Mouse (Mus musculus) adrenal gland, adult 2 months (tissue): ENCODE data around the gene B3galnt1. TPM values are rescaled to one million over a fixed set of nuclear protein-coding genes. Genes with fewer than 3 reads are reported as not detected.
A peak's percentile ranks its signal among the peaks of the same experiment; 100 is the strongest.

ENCODE experiments used
- DNase-seq: peaks from one replicate; pipeline ENCODE4 v3.0.0; 2021
- polyA plus RNA-seq: library from polyadenylated mRNA; depleted of rRNA; stranded (reverse); fragments of >200 nt; gene quantifications from 2 replicates; pipeline ENCODE4 v1.2.3, GENCODE M21; 2012
- total RNA-seq, 2 experiments: library from RNA; stranded (reverse); gene quantifications; 2 replicates each; pipeline ENCODE4 v1.2.3; 2021

Gene B3galnt1
- total and polyA plus RNA-seq, 3 experiments = 6.0 to 14.2 (median 10.2) TPM

DNA sequence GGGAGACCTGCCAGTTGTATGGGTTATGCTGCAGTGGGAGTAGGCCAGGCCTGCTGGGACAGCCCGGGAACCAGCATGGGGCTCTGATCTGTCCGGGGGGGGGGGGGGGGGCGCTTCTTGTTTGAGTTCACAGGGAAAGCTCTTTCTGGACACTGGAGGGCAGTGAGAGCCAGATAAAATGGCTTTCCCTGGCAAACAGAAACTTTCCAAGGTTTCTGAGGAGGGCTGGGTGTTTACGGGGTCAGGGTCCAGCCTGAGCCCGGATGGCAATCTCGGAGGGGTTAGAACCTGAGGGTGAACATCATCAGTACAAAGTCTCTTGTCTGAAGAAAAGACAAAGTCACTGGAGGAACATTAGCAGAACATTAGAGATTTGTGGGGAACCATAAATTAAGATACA lies 35.4 kb downstream of the B3galnt1 start:
- no peak for DNase-seq

DNA sequence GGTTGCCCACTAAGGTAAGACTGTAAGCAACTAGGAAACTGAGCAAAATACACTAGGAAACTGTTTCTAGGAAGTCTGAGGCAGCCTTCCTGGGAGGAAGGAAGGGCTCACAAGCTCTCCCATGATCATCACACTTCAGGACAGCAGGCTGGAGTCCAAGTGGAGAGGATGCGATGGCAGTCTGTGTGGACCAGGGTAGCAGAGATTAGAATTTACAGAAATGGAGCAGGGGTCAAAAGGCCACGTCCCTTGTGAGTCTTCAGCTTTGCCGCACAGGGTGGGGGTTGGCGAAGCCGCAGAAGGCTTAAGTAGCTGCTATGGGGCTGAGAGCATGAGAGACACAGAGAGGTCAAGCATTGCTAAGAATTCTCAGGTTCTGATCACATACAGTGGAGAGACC lies 37.1 kb downstream of the B3galnt1 start:
- DNase-seq = peak; percentile 26

DNA sequence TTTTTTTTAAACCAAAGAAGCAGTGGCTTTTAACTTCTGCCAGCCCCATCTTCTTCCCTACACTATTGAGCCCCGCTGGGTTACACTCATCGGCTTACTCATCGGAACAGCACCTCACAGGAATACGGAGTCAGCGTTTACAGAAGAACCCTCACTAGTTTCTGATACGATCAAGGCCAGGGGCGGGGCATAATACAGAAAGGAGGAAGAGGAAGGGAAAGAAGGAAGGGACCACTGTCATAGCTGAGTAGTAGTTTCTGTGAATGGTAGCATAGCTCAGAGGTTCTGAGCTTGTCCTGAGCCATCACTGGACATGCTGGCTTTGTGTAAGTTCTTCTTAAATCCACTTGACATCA lies 38.8 kb downstream of the B3galnt1 start:
- DNase-seq = peak; percentile 54

DNA sequence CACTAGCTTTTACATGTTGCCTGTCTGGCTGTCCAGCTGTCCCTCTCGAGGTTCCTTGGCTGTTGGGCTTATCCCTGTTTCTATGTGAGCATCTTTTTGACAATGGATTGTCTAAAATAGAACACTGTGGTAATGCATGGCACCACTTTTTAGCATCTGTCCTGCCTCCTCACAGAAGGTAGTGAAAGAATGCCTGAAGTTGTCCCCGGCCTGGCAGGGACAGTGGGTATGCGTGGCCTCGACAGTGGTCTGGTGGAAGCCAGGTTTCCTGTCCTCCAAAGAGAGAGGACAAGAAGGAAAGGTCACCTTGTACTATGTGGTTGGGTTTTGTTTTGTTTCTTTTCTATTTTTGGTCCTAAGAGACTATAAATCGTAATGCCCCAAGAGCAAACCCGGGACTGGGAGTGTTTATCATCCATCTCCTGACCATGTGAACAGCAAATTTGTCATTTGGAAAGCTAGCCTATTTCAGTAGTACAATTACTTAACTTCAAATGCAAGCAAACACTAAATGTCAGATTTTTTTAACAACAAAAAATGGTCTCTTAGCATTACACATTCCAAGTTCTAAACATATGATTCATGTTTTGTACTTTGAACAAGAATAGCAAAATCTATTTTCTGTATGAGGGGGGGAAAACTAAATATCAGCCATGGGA lies 39.3 kb downstream of the B3galnt1 start:
- DNase-seq = peak; percentile 26

DNA sequence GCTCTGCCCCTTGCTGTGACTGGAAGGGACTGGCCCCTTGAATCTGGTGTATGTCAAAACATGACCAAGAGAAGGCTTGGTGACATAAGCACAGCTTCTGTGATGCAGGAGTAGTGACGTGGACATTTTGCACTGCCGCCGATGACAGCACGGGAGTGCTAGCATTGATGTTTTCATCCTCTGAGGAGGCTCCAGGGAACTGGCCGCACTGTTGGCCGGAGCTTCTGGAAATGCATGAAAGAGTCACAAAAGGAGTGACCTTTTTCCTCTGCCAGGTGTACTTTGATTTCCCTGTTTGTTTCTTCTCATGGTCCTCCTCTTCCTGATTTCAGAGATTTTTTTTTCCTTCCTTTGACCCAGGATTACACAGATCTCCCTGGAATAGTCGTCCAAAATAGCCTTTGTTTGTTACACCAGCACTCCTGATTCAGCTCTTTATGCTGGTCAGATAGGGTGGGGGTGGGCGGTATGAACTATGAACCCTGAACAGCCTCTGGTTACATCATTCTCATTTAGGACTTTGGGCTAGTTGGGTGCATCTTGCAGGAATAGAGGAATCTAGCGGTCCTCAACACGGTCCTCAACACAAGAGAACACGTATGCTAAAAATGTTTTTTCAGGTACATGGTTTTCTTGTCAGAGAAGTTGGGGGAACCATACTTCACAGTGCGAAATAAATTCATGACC lies 42.5 kb downstream of the B3galnt1 start:
- DNase-seq = no peak

DNA sequence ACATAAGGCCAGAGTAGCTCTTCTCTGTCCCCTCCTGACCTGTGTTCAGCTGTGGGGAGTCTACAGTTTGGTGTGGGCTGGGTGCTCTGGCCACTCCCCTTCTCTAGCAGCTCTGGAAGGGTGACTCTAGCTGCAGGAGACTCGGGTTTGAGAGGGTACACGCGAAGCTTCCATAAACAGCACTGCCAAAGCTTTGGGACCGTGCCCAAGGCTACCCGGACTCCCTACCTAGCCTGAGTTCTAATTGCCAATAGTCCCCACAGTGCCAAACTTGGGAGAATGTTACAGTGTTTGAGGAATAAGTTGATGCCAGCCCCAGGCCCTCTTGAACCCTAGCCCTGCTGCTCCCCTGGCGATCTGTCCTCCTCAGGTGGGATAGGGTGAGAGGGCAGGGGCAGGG lies 43.2 kb downstream of the B3galnt1 start:
- peak; percentile 45 for DNase-seq

DNA sequence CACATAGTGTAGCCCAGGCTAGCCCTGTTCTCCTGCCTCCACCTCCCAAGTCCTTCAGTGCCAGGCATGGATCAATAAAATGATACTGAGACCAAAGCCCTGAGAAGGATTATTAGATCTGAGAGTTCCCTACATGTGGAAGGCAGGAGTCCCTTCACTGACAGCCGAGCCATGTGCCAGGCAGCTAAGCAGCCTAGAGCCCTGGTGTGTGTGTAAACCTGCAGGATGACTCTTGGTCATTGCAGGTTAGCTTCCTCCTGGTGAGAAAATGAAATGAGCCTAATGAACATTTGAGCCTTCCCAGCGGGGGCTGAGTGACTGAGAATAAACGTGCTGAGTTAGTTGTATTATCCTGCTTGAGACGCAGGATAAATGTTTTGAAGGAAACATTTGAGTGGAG lies 49.2 kb downstream of the B3galnt1 start:
- DNase-seq = no peak

DNA sequence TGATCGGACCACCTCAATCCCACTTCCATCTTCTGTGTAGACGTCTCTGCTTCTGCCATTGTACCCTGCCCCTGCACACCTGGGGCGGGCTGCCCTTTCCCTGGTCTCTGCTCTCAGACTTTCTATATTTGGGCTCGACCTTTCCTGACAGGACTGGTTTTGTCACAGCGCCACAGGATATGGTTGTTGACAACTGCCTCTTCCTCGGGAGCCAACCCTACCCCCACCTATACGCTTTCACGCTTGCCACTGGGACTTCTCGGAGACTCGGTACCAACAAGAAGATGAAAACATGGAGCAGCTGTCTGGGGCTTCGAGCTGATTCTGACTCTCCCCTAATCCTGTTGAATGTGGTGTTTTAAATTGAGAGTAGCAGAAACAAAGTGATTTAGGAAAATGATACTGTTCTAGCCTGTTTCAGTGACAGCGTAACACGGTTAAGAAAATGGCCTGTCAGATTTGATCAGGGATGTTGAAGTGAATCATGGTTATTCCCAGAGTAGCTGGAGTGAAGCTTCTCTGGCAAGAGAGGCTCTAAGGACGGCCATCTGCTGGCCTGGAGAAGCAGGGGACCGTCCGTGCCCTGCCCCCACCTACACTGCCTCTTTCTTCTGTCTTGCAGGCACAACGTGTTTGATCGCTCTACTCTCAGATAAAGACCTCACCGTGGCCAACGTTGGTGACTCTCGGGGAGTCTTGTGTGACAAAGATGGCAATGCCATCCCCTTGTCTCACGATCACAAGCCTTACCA lies 49.9 kb downstream of the B3galnt1 start:
- DNase-seq = no peak

DNA sequence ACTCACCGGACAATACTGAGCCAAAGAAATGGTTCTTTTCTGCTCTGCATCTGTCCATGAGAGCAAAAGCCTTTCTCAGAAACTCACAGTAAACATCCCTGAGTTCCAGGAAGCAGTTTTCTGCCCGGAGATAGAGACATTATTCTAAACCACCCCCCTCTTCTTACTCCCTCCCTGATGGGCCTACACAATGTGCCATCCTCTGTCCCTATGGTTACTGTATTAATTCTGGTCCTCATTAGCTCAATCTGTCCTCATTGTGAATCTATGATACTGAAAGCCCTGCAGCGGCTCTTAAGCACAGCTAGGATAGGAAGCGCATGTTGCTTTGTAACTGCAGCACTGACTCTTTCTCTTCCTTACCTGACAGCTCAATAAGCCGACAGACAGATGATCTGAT lies 53.7 kb downstream of the B3galnt1 start:
- no peak for DNase-seq

DNA sequence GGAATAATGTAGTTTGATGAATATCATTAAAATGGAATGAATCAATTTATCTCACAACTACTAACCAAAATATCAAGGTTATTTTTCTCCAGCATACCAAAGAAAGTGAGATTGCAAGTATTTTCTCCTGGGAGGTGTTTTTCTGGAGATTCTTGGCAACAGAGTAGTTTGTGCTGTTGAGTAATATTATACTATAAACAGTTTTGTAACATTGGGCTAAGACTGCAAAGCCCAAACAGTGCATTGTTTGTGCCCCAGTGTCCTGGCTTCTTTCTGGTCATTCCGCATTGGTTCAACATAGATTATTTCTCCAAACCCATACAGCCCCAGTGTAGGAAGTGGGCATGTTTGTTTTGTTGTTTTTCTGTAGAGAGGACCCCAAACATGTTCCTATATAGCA lies 55.0 kb downstream of the B3galnt1 start:
- DNase-seq = no peak

DNA sequence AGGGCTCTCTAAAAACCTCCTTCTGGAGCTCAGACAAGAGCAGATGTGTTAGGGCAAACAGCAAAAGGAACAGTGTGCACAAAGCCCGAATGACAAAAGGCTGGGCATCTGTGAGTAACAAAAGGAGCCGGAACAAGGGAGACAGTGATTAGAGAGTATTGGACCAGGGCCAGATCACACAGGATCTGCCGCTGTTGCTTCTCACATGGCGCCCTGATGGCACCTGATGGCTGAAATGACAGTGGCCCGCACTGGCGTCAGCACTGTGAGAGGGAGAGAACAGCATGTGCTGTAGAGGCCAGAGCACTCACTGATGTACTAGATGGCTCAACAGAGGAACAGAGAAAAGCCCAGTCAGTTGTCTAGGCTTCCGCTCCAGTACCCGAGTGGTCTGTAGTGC lies 55.8 kb downstream of the B3galnt1 start:
- no peak for DNase-seq

DNA sequence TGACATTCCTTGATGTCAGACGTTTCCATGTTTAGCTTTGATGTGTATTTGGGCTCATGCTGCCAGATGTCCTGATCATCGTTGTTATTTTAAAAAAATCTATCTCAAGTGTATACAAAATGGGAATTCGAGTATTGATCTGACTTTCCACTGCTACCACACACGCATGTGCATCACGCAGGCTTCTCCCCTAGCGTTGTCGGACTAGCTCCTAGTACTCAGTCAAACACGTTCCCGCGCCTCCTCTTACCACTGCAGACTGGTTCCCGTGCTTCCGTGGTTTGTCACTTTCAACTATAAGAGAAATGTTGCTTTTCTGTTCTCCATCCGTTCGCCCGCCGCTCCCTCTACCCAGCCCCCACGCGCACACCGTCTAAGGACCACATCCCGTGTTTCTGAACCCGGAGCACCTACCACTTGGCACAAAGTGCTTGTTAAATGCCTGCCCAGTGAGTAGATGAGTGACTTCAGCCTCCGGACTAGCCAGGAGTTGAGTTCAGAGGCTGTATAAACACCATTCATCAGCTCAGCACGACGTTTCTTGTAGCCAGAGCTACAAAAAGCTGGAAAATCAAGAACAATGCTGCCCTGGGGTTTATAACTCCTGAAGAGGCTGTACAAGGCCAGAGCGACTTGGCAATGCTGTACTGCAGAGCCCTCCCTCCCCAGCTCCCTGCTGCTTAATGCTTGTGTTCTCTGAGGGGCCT lies 62.7 kb downstream of the B3galnt1 start:
- no peak for DNase-seq

DNA sequence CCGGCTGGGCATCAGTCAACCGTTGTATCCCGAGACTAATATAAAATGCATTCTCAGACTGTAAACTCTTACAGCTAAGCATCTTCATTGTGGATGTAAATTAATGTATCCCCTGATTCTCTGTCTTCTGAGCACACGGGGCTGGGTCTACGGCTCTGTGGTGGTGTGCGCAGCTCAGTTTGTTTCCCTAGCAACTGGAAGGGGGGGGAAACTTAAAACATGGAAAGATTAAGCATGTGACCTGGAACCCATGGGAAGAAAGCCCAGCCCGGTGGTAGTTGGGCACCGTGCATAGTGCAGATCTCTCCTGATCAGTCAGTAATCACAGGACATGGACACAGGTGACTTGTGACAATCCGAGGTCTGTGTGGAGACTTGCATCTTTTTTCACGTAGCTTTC lies 63.3 kb downstream of the B3galnt1 start:
- no peak for DNase-seq

DNA sequence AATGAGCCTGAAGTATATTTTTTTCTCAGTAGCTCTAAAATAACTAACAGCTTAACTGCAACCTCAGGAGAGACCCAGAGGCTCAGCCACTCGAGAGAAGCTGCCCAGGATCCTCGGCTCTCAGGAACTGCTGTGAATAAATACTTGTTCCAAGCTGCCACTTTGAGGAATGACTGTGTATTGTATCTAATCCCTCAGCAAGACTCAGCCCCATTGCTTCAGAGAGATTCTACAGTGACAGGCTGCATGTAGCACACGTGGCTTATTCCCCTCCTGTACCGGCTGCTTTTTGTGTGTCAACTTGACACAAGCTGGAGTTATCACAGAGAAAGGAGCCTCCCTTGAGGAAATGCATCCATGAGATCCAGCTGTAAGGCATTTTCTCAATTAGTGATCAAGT lies 66.1 kb downstream of the B3galnt1 start:
- DNase-seq = no peak

DNA sequence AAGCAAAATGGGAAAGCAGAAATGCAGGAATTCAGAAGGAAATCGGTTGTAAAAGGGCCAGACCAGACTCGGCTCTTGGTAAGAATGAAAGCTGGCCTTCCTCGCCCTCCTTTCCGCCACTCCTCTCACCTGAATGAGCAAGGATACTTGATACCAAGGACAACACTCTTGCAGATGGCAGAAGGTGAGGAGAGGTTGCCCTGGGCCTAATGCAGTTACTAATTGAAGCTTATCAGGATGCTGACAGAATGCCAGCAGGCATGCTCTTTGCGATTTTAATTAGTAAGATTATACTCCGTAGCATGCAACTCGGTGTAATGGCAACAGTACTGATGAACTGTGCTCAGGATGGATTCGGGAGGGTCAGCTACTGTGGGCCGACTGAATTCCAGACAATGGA lies 67.2 kb downstream of the B3galnt1 start:
- DNase-seq = no peak

DNA sequence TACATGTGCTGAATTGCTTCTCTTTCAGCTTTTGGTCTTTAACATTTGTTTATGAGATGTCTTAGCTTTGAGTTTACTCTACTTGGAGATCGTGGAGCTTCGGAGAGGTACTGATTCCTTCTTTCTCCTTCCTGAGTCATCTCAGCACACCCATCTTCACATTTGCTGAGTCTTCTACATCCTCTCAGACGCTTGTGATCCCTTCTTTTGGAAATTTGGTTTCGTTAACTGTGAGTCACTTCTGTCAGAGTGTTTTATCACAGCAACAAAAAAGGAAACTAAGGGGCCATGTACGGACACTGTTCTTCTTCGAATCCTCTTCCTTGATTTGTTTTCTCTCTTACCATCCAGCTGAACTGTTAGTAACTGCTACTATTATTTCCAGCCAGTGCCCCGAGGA lies 69.2 kb downstream of the B3galnt1 start:
- DNase-seq = no peak

DNA sequence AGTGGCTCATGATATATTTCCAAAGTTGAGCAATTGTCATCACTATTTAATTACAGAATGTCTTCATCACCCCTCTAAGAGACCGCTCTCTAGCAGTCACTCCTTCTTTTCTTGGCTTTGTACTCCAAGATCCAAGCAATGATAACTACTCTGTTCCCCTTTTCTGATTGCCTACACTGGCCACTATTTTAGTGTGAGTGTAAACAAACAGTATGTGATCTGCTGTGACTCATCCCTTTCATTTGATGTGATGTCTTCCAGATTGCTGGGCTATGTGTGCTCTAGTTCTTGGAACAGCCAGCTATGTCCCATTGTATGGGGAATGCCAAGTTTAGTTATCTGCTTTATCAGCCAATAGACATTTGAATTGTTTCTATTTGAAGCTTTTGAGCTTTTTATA lies 71.4 kb downstream of the B3galnt1 start:
- DNase-seq = no peak

DNA sequence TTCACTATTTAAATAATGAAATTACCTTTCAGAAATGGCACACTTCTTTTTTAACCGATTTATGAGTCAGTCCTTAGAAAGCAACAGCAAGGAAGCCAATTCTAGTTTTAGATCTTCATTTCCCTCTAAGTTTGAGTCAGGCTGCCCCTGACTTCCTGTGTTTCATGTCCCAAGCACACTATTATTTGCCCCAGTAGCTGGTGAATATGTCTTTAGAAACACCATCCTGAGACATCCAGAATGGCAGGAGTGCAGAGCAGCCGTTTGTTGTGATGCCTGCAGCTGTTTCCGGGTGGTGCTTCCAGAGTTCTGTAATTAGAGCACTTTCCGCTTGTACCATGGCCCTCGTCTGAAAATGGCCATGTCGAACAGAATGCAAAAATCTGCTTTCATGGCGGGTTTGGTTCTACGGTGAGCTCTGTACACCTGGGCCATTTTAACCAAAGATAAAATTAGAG lies 73.7 kb downstream of the B3galnt1 start:
- DNase-seq = no peak

DNA sequence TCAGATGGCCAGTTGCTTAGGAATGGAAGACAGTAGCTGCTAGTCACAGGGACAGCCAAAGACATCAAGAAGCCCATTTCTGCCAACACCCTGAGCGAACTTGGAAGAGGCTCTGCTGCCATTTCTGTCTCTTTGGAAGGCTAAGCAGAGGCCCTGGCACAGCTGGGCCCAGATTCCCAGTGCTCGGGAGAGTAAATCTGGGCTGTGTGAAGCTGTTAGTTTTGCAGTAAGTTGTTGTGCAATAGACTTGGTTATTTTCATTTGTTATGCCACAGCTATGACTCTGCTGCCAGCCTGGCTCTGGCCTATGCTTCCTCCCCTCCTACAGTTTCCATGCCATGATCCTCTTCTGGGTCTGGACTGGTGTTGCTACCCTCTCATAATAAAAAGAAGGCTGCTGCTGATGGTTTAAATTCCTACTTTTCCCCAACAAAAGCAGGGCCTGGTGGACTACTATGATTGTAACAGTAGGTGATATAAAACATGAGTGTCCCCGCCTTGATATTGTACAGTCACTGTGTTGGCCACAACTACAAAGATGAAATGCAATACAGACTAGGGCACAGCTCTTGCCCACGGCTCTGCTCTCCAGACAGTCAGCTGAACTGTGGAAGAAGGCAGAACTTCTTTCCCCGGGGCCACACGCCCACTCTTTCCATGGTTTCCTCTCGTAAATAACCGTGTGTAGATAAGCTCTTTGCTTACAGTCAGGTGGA lies 74.2 kb downstream of the B3galnt1 start:
- peak; percentile 44 for DNase-seq
